Mouse (Mus musculus) stomach, embryonic 16.5 days (tissue): ENCODE measurements around the gene Sh3d19. TPM values are rescaled to one million over a fixed set of nuclear protein-coding genes. Genes with fewer than 3 reads are reported as not detected.

Source experiments
- ATAC-seq: fragments of 200-750 bp; cut with Nextera tagmentation; 2 replicates; pipeline ENCODE4 v1.8.0; 2017; ENCODE audit warnings: moderate number of reproducible peaks, moderate TSS enrichment; ENCODE audit not compliant: insufficient read depth, low FRiP score
- H3K27ac ChIP-seq: fragments of 300-500 bp; sonication (generic); 2 replicates; pipeline ENCODE4 v1.5.1; 2014; ENCODE audit warnings: low read length
- H3K27me3 ChIP-seq: fragments of 300-500 bp; sonication (generic); 2 replicates; pipeline ENCODE4 v1.6.1; 2014; ENCODE audit warnings: low read length, control low read depth, mixed read lengths; ENCODE audit not compliant: control insufficient read depth, insufficient read depth
- H3K36me3 ChIP-seq: fragments of 300-500 bp; sonication (generic); 2 replicates; pipeline ENCODE4 v1.6.1; 2014; ENCODE audit warnings: low read length; ENCODE audit not compliant: control insufficient read depth, insufficient read depth
- H3K4me1 ChIP-seq: fragments of 300-500 bp; sonication (generic); 2 replicates; pipeline ENCODE4 v1.6.1; 2014; ENCODE audit warnings: low read length, control low read depth, mixed read lengths; ENCODE audit not compliant: control insufficient read depth, insufficient read depth
- H3K4me2 ChIP-seq: fragments of 300-500 bp; sonication (generic); 2 replicates; pipeline ENCODE4 v1.6.1; 2014; ENCODE audit warnings: low read depth, low read length, mixed read lengths
- H3K4me3 ChIP-seq: fragments of 300-500 bp; sonication (generic); replicated peaks from 2 replicates; pipeline ENCODE4 v1.5.1; 2014; ENCODE audit warnings: mild to moderate bottlenecking, low read length
- H3K9ac ChIP-seq: fragments of 300-500 bp; sonication (generic); 2 replicates; pipeline ENCODE4 v1.6.1; 2014; ENCODE audit warnings: low read length
- H3K9me3 ChIP-seq: fragments of 300-500 bp; sonication (generic); replicated peaks from 2 replicates; pipeline ENCODE4 v1.6.1; 2016; ENCODE audit warnings: low read length, control low read depth; ENCODE audit not compliant: control insufficient read depth
- WGBS: fragments of 180-500 bp; shearing (Covaris S2); extraction: QIAGEN DNeasy Blood & Tissue Kit; methylation state at CpG from one replicate; pipeline ENCODE4 v1.1.7; 2014; 5-methylcytosine and 5-hydroxymethylcytosine counted together
- polyA plus RNA-seq: library from polyadenylated mRNA; unstranded; fragments of >200 nt; fragmentation: Nextera tagmentation; extraction: Ambion mirVana; gene quantifications from 2 replicates; pipeline ENCODE4 v1.2.1, GENCODE M21; 2015

Gene Sh3d19
- polyA plus RNA-seq, 1 experiment from 2014 or later: 33.3 TPM

DNA sequence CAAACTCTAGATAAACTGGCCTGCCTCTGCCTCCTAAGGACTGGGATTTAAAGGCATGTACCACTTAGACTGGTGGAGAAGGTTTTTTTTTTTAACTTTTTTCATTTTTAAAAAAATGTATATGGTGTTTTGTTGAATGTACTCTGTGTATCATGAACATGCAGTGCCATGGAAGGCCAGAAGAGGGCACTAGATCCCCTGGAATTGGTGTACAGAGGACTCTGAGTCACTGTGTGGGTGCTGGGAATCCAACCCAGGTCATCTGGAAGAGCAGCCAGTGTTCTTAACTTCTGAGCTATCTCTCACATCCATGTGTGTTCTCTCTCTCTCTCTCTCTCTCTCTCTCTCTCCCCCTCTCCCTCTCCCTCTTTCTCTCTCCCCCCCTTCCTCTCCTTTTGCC is 151.2 kb downstream of the Sh3d19 start:
- H3K27ac ChIP-seq: no peak overlapping the region
- no peaks in the 10 kb centered on the region for H3K27me3 ChIP-seq
- H3K36me3 ChIP-seq: peaks cover 17% of the 10 kb centered on the region
- H3K4me2 ChIP-seq: no peak overlapping the region
- no peak for ATAC-seq
- H3K9ac ChIP-seq: no peak overlapping the region
- H3K4me3 ChIP-seq: no peak overlapping the region
- H3K9me3 ChIP-seq: no peaks in the 10 kb centered on the region; the same call in 1 of the 2 replicates
- H3K4me1 ChIP-seq: no peaks in the 10 kb centered on the region

- H3K4me2 ChIP-seq: no peak overlapping the region
- no peak overlapping the region for H3K4me3 ChIP-seq
- H3K9me3 ChIP-seq: no peaks in the 10 kb centered on the region; the same call in 1 of the 2 replicates
- H3K36me3 ChIP-seq: peaks cover 17% of the 10 kb centered on the region
- H3K9ac ChIP-seq: no peak overlapping the region
- no peaks in the 10 kb centered on the region for H3K4me1 ChIP-seq
- H3K27me3 ChIP-seq: no peaks in the 10 kb centered on the region
- H3K27ac ChIP-seq: no peak overlapping the region
- 64% methylated on average over 8 of the region's 8 CpGs for WGBS
- ATAC-seq: no peak
These were observed 152.4 kb downstream of the Sh3d19 start for GRCm38 (mm10) chr3:86123251-86123746.

DNA sequence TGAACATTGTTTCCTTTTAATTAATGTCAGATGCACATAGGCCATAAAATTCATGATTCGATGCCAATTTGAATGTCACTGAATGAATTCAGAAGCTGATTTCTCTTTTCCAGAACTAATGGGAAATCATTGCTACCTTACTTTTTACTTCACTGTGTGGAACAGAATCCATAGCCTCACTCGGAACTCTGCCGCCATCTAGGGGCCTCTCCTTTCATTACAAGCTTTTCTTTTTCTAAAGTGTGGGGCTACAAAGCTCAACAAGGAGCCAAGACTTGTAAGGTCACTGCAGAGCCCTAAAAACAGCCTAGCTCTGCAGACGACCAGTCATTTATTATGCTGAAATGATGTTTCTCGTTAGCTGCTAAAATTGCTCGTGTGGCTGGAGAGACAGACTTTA is 158.8 kb downstream of the Sh3d19 start:
- ATAC-seq: no peak
- H3K27ac ChIP-seq: no peak overlapping the region
- H3K4me2 ChIP-seq: no peak overlapping the region
- no peaks in the 10 kb centered on the region for H3K4me1 ChIP-seq
- H3K27me3 ChIP-seq: no peaks in the 10 kb centered on the region
- no peak overlapping the region for H3K9ac ChIP-seq
- H3K4me3 ChIP-seq: no peak overlapping the region
- no peaks in the 10 kb centered on the region for H3K9me3 ChIP-seq
- peaks cover 8% of the 10 kb centered on the region; the same call in 1 of the 2 replicates for H3K36me3 ChIP-seq
- WGBS: 16% methylated on average over 6 of the region's 6 CpGs

- H3K4me2 ChIP-seq: no peak overlapping the region
- H3K4me1 ChIP-seq: no peaks in the 10 kb centered on the region
- 79% methylated on average over 6 of the region's 6 CpGs for WGBS
- H3K4me3 ChIP-seq: no peak overlapping the region
- no peak overlapping the region for H3K27ac ChIP-seq
- no peaks in the 10 kb centered on the region for H3K9me3 ChIP-seq
- H3K36me3 ChIP-seq: peaks cover 39% of the 10 kb centered on the region
- ATAC-seq: peak; percentile 44; the same call in 1 of the 2 replicates
- no peak overlapping the region for H3K9ac ChIP-seq
- no peaks in the 10 kb centered on the region for H3K27me3 ChIP-seq
These were observed 164.2 kb downstream of the Sh3d19 start for GRCm38 (mm10) chr3:86134939-86135638.

DNA sequence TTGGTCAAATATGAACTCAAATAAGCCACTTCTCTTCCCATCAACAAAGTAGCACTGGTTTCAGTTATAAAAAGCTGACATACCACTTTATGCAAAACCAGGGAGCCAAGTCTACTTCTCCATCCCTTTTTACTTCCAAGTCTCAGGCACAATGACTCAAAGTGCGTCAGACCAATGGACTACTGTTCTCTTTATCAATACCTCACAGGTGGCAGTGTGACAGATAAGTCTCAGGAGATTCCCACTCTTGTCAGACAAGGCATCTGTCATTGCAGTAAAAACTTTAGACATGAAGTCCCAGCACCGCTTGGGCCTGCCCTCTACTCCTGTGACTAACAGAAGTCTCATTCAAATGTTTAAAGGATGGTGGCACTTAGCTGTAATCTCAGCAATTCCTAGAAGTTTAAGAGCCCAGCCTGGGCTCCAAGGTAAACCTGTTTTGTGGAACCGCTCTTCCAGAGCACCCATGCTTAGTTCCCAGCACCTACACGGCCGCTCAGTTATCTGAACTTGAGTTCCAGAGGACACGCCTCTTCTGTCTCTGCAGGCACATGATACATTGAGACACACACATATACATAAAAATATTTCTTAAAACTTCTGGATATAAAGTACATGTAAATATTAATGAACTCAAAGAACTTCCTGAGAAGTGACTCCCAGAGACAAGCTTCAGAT is 165.1 kb downstream of the Sh3d19 start:
- 0 out of 2 replicates have a peak, but pooled peaks have one; percentile 12 for ATAC-seq
- H3K27me3 ChIP-seq: no peaks in the 10 kb centered on the region
- WGBS: 78% methylated on average over 6 of the region's 6 CpGs

GRCm38 (mm10) chr3:86136936-86137574 is 166.1 kb downstream of the Sh3d19 start:
- Histone ChIP-seq H3K36me3 (peaks cover 47% of the 10 kb centered on the region), H3K4me2 (no peak overlapping the region), H3K4me1 (peaks cover 9% of the 10 kb centered on the region; the same call in 1 of the 2 replicates), H3K4me3 (no peak overlapping the region), H3K27ac (no peak overlapping the region; the same call in 1 of the 2 replicates), H3K27me3 (no peaks in the 10 kb centered on the region), H3K9me3 (no peaks in the 10 kb centered on the region), H3K9ac (no peak overlapping the region)
- no peak for ATAC-seq
- 90% methylated on average over 6 of the region's 6 CpGs for WGBS

More for the DNA sequence above, 165.1 kb downstream of the Sh3d19 start:
- peaks cover 47% of the 10 kb centered on the region for H3K36me3 ChIP-seq
- H3K4me1 ChIP-seq: peaks cover 8% of the 10 kb centered on the region; the same call in 1 of the 2 replicates
- H3K9ac ChIP-seq: no peak overlapping the region
- no peak overlapping the region for H3K4me3 ChIP-seq
- no peak overlapping the region for H3K27ac ChIP-seq
- H3K4me2 ChIP-seq: no peak overlapping the region
- no peaks in the 10 kb centered on the region for H3K9me3 ChIP-seq

DNA sequence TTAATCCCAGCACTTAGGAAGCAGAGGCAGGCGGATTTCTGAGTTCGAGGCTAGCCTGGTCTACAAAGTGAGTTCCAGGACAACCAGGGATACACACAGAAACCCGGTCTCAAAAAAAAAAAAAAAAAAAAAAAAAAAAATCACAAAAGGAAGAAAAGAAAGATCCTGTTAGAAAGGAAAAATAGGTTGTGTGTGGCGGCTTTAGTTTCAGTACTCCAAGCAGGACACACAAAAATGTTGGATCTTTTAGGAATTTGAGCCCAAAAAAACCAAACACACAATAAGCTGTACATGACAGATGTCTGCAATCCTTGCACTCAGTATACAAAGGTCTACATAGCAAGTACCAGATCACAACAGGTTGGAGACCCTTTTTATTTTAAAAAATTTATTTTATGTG is 168.8 kb downstream of the Sh3d19 start:
- Histone ChIP-seq H3K36me3 (peaks cover 40% of the 10 kb centered on the region), H3K4me2 (no peak overlapping the region), H3K9me3 (no peaks in the 10 kb centered on the region), H3K4me3 (no peak overlapping the region), H3K27me3 (no peaks in the 10 kb centered on the region), H3K4me1 (peaks cover 9% of the 10 kb centered on the region; the same call in 1 of the 2 replicates), H3K27ac (no peak overlapping the region), H3K9ac (no peak overlapping the region)
- no peak for ATAC-seq
- 95% methylated on average over 4 of the region's 4 CpGs for WGBS

DNA sequence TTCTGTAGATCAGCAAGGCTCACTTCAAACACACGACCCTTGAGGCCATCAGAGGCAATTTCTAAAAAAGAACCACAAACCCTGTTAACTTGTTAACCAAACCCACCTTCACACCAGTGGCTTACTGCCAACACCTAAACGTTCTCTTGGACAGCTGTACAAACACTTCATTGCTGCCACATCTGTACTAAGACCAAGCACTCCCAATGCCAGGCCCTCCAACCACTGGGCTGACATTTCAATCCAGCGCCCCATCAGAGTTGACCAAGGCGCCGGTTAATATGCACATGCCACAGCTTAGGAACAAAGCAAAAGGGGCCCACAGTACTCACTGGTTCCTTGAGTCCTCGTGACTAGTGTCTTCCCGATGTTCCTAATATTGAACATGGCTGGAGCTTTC is 170.5 kb downstream of the Sh3d19 start:
- peaks cover 9% of the 10 kb centered on the region; the same call in 1 of the 2 replicates for H3K4me1 ChIP-seq
- ATAC-seq: no peak
- no peaks in the 10 kb centered on the region for H3K27me3 ChIP-seq
- H3K9me3 ChIP-seq: no peaks in the 10 kb centered on the region
- peaks cover 29% of the 10 kb centered on the region for H3K36me3 ChIP-seq
- H3K9ac ChIP-seq: peak overlapping the region; percentile 99
- H3K27ac ChIP-seq: peak overlapping the region; percentile 86
- H3K4me3 ChIP-seq: peak overlapping the region; percentile 97
- H3K4me2 ChIP-seq: peak overlapping the region; percentile 86
- WGBS: 9% methylated on average over 7 of the region's 7 CpGs

DNA sequence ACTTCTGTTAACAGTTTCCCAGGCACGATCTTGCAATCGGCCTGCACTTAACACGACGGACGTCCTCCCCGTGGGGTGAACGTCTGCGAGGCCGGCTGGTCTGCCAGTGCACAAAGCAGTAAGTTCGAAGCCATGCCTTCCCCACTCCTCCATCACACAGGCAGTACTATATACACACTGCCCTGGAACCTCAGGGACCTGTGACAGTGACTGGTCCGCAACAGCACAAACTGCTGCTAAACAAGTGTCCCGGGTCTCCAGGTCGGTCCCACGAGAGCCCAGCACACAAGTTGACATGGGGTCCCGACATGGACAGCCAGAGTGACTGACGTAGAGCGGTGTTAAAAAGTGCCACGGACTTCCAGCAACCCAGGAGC is 171.0 kb downstream of the Sh3d19 start:
- H3K27ac ChIP-seq: peak overlapping the region; percentile 86
- no peaks in the 10 kb centered on the region for H3K9me3 ChIP-seq
- peak; percentile 15; the same call in 1 of the 2 replicates for ATAC-seq
- H3K4me2 ChIP-seq: peak overlapping the region; percentile 86
- 0% methylated on average over 18 of the region's 18 CpGs for WGBS
- H3K36me3 ChIP-seq: peaks cover 27% of the 10 kb centered on the region
- peak overlapping the region; percentile 99 for H3K9ac ChIP-seq
- H3K4me1 ChIP-seq: peaks cover 9% of the 10 kb centered on the region; the same call in 1 of the 2 replicates
- peak overlapping the region; percentile 97 for H3K4me3 ChIP-seq
- no peaks in the 10 kb centered on the region for H3K27me3 ChIP-seq
